Mouse (Mus musculus): ENCODE data around the gene Polr2m. TPM values are rescaled to one million over a fixed set of nuclear protein-coding genes. Genes with fewer than 3 reads are reported as not detected.

Polr2m gene
- total RNA-seq, 1 experiment = 163 TPM

DNA sequence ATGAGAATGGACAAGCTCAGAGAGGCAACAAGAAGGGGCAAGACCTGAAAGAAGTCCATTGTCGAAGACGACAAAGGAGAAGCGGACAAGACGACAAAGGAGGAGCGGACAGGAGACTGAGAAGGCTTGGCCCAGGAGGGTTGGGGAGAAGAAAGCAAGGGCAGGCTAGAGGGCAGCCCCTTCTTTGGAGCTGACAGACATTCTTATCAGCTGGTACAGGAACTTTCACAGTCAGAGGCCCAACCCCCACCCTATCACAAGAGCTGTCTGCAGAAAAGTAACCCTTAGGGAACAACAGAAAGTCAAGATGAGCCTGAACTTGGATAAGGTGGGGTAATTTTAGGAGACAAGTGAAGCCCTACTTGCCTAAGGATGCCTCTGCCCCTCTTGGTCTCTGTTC, 32.4 kb downstream of the Polr2m start:
- H3K9ac ChIP-seq (ENCODE audit: insufficient read depth, low read depth, low read length, poor library complexity, severe bottlenecking) = no peak overlapping the region
- TF ChIP-seq CHD2 (IDR thresholded peaks at IDR 0.05; ENCODE audit: low read depth, low read length) = no peak
- TF ChIP-seq MAFK (IDR thresholded peaks at IDR 0.05; ENCODE audit: insufficient read depth, low read depth, low read length) = no peak
- no peak for TF ChIP-seq HCFC1 (IDR thresholded peaks at IDR 0.05; ENCODE audit: borderline replicate concordance, insufficient read depth, low read length)
- TF ChIP-seq ZNF384 (IDR thresholded peaks at IDR 0.05; ENCODE audit: low read depth, low read length) = no peak
- TF ChIP-seq ZC3H11A (IDR thresholded peaks at IDR 0.05; ENCODE audit: borderline replicate concordance, low read depth, low read length) = no peak
- H3K36me3 ChIP-seq (ENCODE audit: control insufficient read depth, insufficient read depth, low read length, poor library complexity, severe bottlenecking) = no peaks in the 10 kb centered on the region
- no peak for DNase-seq (ENCODE audit: low read depth, low spot score)
- no peaks in the 10 kb centered on the region for H3K9me3 ChIP-seq (ENCODE audit: control insufficient read depth, insufficient read depth, low read depth, low read length)
- H3K4me3 ChIP-seq (ENCODE audit: insufficient read depth in 1 of 2, low read depth in 1 of 2, low read length in 2 of 2, poor library complexity in 1 of 2, severe bottlenecking in 1 of 2) = no peak overlapping the region
- in situ Hi-C loops (cut with MboI; ENCODE audit: low sequenced_read_pairs in 2 of 2, unreplicated experiment in 2 of 2) = no loop called here
- H3K4me1 ChIP-seq (ENCODE audit: control insufficient read depth in 2 of 2, insufficient read depth in 2 of 2, low read length in 2 of 2, poor library complexity in 1 of 2) = peaks cover 0 to 3% of the 10 kb centered on the region in 2 experiments; a peak in 1 of 4 replicates
- H3K27ac ChIP-seq (ENCODE audit: insufficient read depth, low read depth, low read length, poor library complexity, severe bottlenecking) = no peak overlapping the region

DNA sequence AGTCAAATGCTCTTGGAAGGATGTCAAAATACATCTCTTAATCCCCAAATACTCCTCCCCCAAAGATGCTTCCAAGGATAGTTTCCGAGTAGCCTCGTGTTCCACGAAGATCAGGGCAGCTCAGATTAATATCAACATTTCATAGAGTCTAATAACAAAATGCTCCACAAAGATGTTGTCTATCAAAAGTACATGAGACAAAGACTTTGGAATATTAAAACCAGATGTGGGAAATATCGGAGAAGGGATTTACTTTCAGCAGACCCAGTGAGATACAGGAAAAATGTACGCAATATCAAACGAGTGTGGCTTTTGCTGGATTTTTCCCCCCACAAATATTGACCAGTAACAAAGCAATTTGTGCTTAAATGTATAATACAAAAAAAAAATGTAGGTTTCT, 35.1 kb downstream of the Polr2m start:
- Histone ChIP-seq H3K9me3 (ENCODE audit: control insufficient read depth, insufficient read depth, low read depth, low read length) (no peaks in the 10 kb centered on the region), H3K4me3 (ENCODE audit: insufficient read depth in 1 of 2, low read depth in 1 of 2, low read length in 2 of 2, poor library complexity in 1 of 2, severe bottlenecking in 1 of 2) (no peak overlapping the region), H3K36me3 (ENCODE audit: control insufficient read depth, insufficient read depth, low read length, poor library complexity, severe bottlenecking) (no peaks in the 10 kb centered on the region), H3K9ac (ENCODE audit: insufficient read depth, low read depth, low read length, poor library complexity, severe bottlenecking) (no peak overlapping the region), H3K27ac (ENCODE audit: insufficient read depth, low read depth, low read length, poor library complexity, severe bottlenecking) (no peak overlapping the region), H3K4me1 (ENCODE audit: control insufficient read depth in 2 of 2, insufficient read depth in 2 of 2, low read length in 2 of 2, poor library complexity in 1 of 2) (peaks cover 0 to 3% of the 10 kb centered on the region in 2 experiments; a peak in 1 of 4 replicates)
- no peak for DNase-seq (ENCODE audit: low read depth, low spot score)
- in situ Hi-C loops (cut with MboI; ENCODE audit: low sequenced_read_pairs in 2 of 2, unreplicated experiment in 2 of 2) = no loop called here
- TF ChIP-seq ZC3H11A (IDR thresholded peaks at IDR 0.05; ENCODE audit: borderline replicate concordance, low read depth, low read length) = no peak
- TF ChIP-seq CHD2 (IDR thresholded peaks at IDR 0.05; ENCODE audit: low read depth, low read length) = no peak
- no peak for TF ChIP-seq HCFC1 (IDR thresholded peaks at IDR 0.05; ENCODE audit: borderline replicate concordance, insufficient read depth, low read length)
- no peak for TF ChIP-seq ZNF384 (IDR thresholded peaks at IDR 0.05; ENCODE audit: low read depth, low read length)
- no peak for TF ChIP-seq MAFK (IDR thresholded peaks at IDR 0.05; ENCODE audit: insufficient read depth, low read depth, low read length)

DNA sequence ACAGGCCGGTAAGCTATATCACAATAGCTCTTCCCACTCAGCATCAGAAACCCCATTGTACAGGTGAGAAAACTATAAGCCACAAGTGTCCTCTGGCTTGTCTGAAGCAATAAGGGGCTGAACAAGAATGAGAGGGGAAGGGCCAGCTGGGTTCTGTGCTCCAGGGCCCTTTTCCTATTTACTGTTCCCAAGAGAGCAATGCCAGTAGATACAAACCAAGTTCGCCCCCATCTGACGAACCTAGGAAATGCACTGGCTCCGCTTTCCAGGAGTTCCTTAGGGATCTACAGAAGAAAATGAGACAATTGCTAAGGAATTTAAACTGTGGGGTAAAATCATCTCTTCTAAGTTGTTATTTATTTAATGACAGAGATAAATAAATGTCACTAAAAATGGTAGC, 38.2 kb downstream of the Polr2m start:
- no peak for TF ChIP-seq ZNF384 (IDR thresholded peaks at IDR 0.05; ENCODE audit: low read depth, low read length)
- TF ChIP-seq ZC3H11A (IDR thresholded peaks at IDR 0.05; ENCODE audit: borderline replicate concordance, low read depth, low read length) = peak; percentile 38; the same call in 1 of the 2 replicates
- TF ChIP-seq CHD2 (IDR thresholded peaks at IDR 0.05; ENCODE audit: low read depth, low read length) = no peak
- TF ChIP-seq MAFK (IDR thresholded peaks at IDR 0.05; ENCODE audit: insufficient read depth, low read depth, low read length) = no peak
- no peak for TF ChIP-seq HCFC1 (IDR thresholded peaks at IDR 0.05; ENCODE audit: borderline replicate concordance, insufficient read depth, low read length)
- Histone ChIP-seq H3K4me1 (ENCODE audit: control insufficient read depth in 2 of 2, insufficient read depth in 2 of 2, low read length in 2 of 2, poor library complexity in 1 of 2) (peaks cover 0 to 3% of the 10 kb centered on the region in 2 experiments; a peak in 1 of 4 replicates), H3K9ac (ENCODE audit: insufficient read depth, low read depth, low read length, poor library complexity, severe bottlenecking) (no peak overlapping the region), H3K4me3 (ENCODE audit: insufficient read depth in 1 of 2, low read depth in 1 of 2, low read length in 2 of 2, poor library complexity in 1 of 2, severe bottlenecking in 1 of 2) (no peak overlapping the region), H3K27ac (ENCODE audit: insufficient read depth, low read depth, low read length, poor library complexity, severe bottlenecking) (no peak overlapping the region), H3K36me3 (ENCODE audit: control insufficient read depth, insufficient read depth, low read length, poor library complexity, severe bottlenecking) (no peaks in the 10 kb centered on the region), H3K9me3 (ENCODE audit: control insufficient read depth, insufficient read depth, low read depth, low read length) (no peaks in the 10 kb centered on the region)
- DNase-seq (ENCODE audit: low read depth, low spot score) = peak; percentile 59
- in situ Hi-C loops (cut with MboI; ENCODE audit: low sequenced_read_pairs in 2 of 2, unreplicated experiment in 2 of 2) = no loop called here

DNA sequence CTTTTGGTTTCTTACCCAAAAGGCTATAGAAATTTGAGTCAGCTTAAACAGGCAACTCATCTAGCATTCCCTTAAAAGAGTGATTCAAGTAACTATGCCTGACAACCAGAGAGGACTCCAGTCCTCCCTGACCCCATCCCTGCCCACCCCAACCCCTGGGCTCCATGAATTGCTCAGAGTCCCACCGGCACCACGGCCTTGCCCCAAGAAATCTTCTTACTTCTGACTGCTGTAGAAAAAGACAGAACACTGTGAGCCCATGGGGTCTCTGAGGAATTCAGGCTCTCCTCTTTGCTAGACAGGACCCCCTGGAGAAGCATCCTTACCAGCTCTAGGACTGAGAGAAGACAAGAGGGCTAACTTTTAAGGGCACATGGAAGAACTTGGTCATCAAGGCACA, 40.4 kb downstream of the Polr2m start:
- Histone ChIP-seq H3K36me3 (ENCODE audit: control insufficient read depth, insufficient read depth, low read length, poor library complexity, severe bottlenecking) (no peaks in the 10 kb centered on the region), H3K9ac (ENCODE audit: insufficient read depth, low read depth, low read length, poor library complexity, severe bottlenecking) (no peak overlapping the region), H3K9me3 (ENCODE audit: control insufficient read depth, insufficient read depth, low read depth, low read length) (no peaks in the 10 kb centered on the region), H3K4me3 (ENCODE audit: insufficient read depth in 1 of 2, low read depth in 1 of 2, low read length in 2 of 2, poor library complexity in 1 of 2, severe bottlenecking in 1 of 2) (no peak overlapping the region), H3K4me1 (ENCODE audit: control insufficient read depth in 2 of 2, insufficient read depth in 2 of 2, low read length in 2 of 2, poor library complexity in 1 of 2) (no peaks in the 10 kb centered on the region), H3K27ac (ENCODE audit: insufficient read depth, low read depth, low read length, poor library complexity, severe bottlenecking) (no peak overlapping the region)
- DNase-seq (ENCODE audit: low read depth, low spot score) = no peak
- TF ChIP-seq ZNF384 (IDR thresholded peaks at IDR 0.05; ENCODE audit: low read depth, low read length) = no peak
- no peak for TF ChIP-seq ZC3H11A (IDR thresholded peaks at IDR 0.05; ENCODE audit: borderline replicate concordance, low read depth, low read length)
- TF ChIP-seq CHD2 (IDR thresholded peaks at IDR 0.05; ENCODE audit: low read depth, low read length) = no peak
- TF ChIP-seq HCFC1 (IDR thresholded peaks at IDR 0.05; ENCODE audit: borderline replicate concordance, insufficient read depth, low read length) = no peak
- no peak for TF ChIP-seq MAFK (IDR thresholded peaks at IDR 0.05; ENCODE audit: insufficient read depth, low read depth, low read length)
- in situ Hi-C loops (cut with MboI; ENCODE audit: low sequenced_read_pairs in 2 of 2, unreplicated experiment in 2 of 2) = no loop called here

DNA sequence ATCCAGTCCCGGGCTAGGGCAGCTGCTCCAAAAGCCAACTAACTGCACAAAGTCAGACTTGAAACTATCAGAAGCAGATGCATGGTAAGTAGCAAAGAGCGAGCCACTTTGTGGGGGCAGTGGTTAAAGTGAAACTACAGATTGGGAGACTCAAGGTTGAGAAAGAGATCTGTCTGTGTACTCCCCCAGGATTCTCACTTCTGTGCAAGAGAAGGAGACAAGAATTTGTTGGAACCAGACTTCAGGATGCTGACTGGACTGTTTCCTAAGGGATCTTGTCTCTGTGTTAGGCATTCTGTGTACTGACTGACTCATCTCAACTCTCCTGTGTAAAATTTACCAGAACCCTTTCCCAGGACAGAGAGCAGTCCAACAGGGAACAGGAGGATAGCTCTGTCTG, 47.6 kb downstream of the Polr2m start:
- DNase-seq (ENCODE audit: low read depth, low spot score) = no peak
- TF ChIP-seq ZNF384 (IDR thresholded peaks at IDR 0.05; ENCODE audit: low read depth, low read length) (no peak), MAFK (IDR thresholded peaks at IDR 0.05; ENCODE audit: insufficient read depth, low read depth, low read length) (no peak), CHD2 (IDR thresholded peaks at IDR 0.05; ENCODE audit: low read depth, low read length) (no peak), ZC3H11A (IDR thresholded peaks at IDR 0.05; ENCODE audit: borderline replicate concordance, low read depth, low read length) (no peak), HCFC1 (IDR thresholded peaks at IDR 0.05; ENCODE audit: borderline replicate concordance, insufficient read depth, low read length) (no peak)
- in situ Hi-C loops (cut with MboI; ENCODE audit: low sequenced_read_pairs in 2 of 2, unreplicated experiment in 2 of 2) = no loop called here
- no peaks in the 10 kb centered on the region for H3K9me3 ChIP-seq (ENCODE audit: control insufficient read depth, insufficient read depth, low read depth, low read length)
- no peaks in the 10 kb centered on the region for H3K36me3 ChIP-seq (ENCODE audit: control insufficient read depth, insufficient read depth, low read length, poor library complexity, severe bottlenecking)
- no peaks in the 10 kb centered on the region for H3K4me1 ChIP-seq (ENCODE audit: control insufficient read depth in 2 of 2, insufficient read depth in 2 of 2, low read length in 2 of 2, poor library complexity in 1 of 2)
- no peak overlapping the region for H3K27ac ChIP-seq (ENCODE audit: insufficient read depth, low read depth, low read length, poor library complexity, severe bottlenecking)
- no peak overlapping the region for H3K4me3 ChIP-seq (ENCODE audit: insufficient read depth in 1 of 2, low read depth in 1 of 2, low read length in 2 of 2, poor library complexity in 1 of 2, severe bottlenecking in 1 of 2)
- no peak overlapping the region for H3K9ac ChIP-seq (ENCODE audit: insufficient read depth, low read depth, low read length, poor library complexity, severe bottlenecking)
